Mouse (Mus musculus): ENCODE results near the gene Ube2cbp. TPM values are rescaled to one million over a fixed set of nuclear protein-coding genes. Genes with fewer than 3 reads are reported as not detected.
A peak's percentile ranks its signal among the peaks of the same experiment; 100 is the strongest.

Gene Ube2cbp
- polyA plus RNA-seq (2016; fragmentation: Nextera tagmentation; extraction: Ambion mirVana): 5.4 and 5.9 TPM in 2 replicates

DNA sequence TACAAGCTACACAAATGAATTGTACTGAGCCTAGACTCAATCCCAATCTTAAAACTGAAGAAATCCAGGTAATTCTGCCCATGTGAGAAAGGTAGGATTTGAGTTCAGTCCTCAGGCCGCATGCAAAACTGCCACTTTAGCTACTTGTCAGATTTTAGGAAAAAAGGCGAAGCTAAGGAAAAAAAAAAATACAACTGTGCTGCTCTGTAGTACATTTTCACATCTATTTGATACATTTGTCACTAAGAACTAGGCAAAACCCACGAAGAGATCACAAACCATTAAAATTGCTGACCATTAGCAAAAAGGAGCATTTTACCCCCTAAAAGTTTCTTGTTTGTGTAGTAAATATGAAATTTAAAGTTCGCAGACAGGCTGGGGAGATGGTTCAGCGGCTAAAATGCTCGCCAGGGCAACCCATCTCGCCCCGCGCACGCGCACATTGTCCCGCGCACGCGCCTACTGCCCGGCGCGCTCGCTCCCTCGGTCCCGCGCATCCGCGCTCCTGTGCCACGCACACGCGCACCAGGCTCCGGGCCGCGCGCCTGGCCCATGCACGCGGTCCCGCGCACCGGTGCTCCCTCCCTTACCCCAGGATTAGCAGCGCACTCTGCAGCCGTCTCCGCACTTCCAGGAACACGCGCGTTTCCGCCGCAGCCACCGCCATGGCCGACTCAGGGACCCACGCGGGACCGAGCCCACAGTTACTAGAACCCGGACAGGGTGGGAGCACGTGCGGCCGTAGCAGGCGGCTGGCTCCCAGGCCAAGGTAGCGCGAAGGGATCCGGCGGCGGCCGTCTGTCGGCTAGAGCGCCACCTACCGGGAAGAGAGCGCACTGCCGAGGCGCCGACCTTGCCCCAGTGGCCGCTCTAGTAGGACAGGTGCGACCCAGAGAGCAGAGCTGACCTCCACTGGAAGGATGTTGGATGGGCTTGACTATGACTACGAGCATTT, at the start of gene Ube2cbp:
Ube2cbp (minus strand) TSS at position 800 of the 955 bp plus-strand sequence.
- Histone ChIP-seq H3K4me2 (replicated peaks) (peak within 1 kb of the TSS; percentile 51), H3K27ac (peak within 1 kb of the TSS; percentile 71), H3K36me3 (no peaks in the 10 kb centered on the region), H3K4me1 (no peaks in the 10 kb centered on the region), H3K27me3 (no peaks in the 10 kb centered on the region), H3K4me3 (peak within 1 kb of the TSS; percentile 63), H3K9me3 (no peaks in the 10 kb centered on the region), H3K9ac (peak within 1 kb of the TSS; percentile 69)
- ATAC-seq (ENCODE audit: insufficient number of reproducible peaks, insufficient read depth, low FRiP score, low TSS enrichment): peak; percentile 83
- 2% methylated on average over 70 of the region's 70 CpGs for WGBS

DNA sequence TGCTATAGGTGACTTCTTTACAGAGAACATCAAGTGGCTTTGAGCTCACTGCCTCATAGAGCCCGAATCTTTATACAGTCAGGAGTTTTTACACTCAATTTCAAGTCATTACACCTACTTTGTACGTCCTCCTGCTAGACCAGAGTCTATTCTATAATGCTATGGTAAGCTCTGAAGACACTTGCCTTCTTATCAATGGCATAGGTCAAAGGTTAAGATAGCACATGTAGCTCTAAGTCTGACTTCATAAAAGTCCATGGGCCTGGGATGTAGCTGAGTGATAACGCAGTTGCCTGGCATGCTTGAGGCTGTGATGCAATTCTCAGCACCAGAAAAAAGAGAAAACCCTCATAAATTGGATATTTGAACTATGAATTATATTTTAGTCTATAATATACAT, 49.6 kb upstream of the Ube2cbp start:
- H3K4me2 ChIP-seq (replicated peaks): no peak overlapping the region
- H3K36me3 ChIP-seq: peaks cover 18% of the 10 kb centered on the region
- H3K9ac ChIP-seq: no peak overlapping the region
- no peak for ATAC-seq (ENCODE audit: insufficient number of reproducible peaks, insufficient read depth, low FRiP score, low TSS enrichment)
- H3K27me3 ChIP-seq: no peaks in the 10 kb centered on the region
- 90% methylated on average over 3 of the region's 3 CpGs for WGBS
- H3K9me3 ChIP-seq: no peaks in the 10 kb centered on the region
- H3K4me3 ChIP-seq: no peak overlapping the region
- no peaks in the 10 kb centered on the region for H3K4me1 ChIP-seq
- no peak overlapping the region for H3K27ac ChIP-seq

DNA sequence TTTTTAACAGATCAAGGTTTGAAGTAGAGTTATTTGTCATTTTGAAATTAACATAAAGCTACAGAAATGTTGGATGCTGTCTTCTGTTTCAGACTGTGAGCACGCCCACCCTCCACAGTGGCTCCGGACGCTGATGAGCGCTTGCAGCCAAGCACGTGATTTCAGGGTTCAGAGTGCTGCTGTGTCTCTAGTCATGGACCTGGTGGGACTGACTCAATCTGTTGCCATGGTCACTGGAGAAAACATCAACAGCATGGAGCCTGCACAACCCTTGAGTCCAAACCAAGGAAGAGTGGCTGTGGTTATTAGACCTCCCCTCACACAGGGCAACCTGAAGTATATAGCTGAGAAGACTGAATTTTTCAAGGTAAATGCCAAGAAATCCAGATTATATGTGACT, 49.0 kb upstream of the Ube2cbp start:
- WGBS: 88% methylated on average over 5 of the region's 5 CpGs
- no peak overlapping the region for H3K9ac ChIP-seq
- no peaks in the 10 kb centered on the region for H3K9me3 ChIP-seq
- no peak overlapping the region for H3K27ac ChIP-seq
- no peak for ATAC-seq (ENCODE audit: insufficient number of reproducible peaks, insufficient read depth, low FRiP score, low TSS enrichment)
- no peaks in the 10 kb centered on the region for H3K27me3 ChIP-seq
- no peak overlapping the region for H3K4me2 ChIP-seq (replicated peaks)
- no peaks in the 10 kb centered on the region for H3K4me1 ChIP-seq
- H3K4me3 ChIP-seq: no peak overlapping the region
- peaks cover 18% of the 10 kb centered on the region for H3K36me3 ChIP-seq

- no peaks in the 10 kb centered on the region for H3K27me3 ChIP-seq
- WGBS: 84% methylated on average over 4 of the region's 4 CpGs
- ATAC-seq (ENCODE audit: insufficient number of reproducible peaks, insufficient read depth, low FRiP score, low TSS enrichment): no peak
- H3K9ac ChIP-seq: no peak overlapping the region
- H3K4me2 ChIP-seq (replicated peaks): no peak overlapping the region
- no peaks in the 10 kb centered on the region for H3K4me1 ChIP-seq
- H3K36me3 ChIP-seq: no peaks in the 10 kb centered on the region; the same call in 1 of the 2 replicates
- no peak overlapping the region for H3K4me3 ChIP-seq
- no peaks in the 10 kb centered on the region for H3K9me3 ChIP-seq
- H3K27ac ChIP-seq: no peak overlapping the region
Measured at GRCm38 (mm10) chr9:86507437-86507836, 42.7 kb upstream of the Ube2cbp start.

DNA sequence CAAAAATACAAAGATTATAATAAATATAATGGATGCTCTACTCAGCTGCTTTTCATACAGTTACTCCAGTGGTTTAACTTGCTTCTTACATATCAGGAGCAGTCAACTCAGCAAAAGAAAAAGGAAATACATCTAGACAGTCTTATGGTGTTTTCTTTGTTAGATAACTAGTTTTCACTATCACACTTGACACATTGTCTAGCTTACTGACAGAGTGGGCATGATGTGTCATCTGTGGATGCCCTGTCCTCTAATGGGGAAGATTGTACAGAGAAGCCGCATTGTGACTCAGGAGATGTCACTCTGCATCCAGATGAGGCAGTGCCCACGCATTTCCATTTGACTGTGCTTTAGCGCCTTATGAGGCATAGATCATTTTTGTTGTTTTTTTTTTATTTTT, 34.3 kb upstream of the Ube2cbp start:
- H3K36me3 ChIP-seq: peaks cover 9% of the 10 kb centered on the region
- no peaks in the 10 kb centered on the region for H3K4me1 ChIP-seq
- H3K4me2 ChIP-seq (replicated peaks): no peak overlapping the region
- H3K27ac ChIP-seq: no peak overlapping the region
- 98% methylated on average over 3 of the region's 3 CpGs for WGBS
- no peak overlapping the region for H3K9ac ChIP-seq
- no peaks in the 10 kb centered on the region for H3K9me3 ChIP-seq
- ATAC-seq (ENCODE audit: insufficient number of reproducible peaks, insufficient read depth, low FRiP score, low TSS enrichment): no peak
- no peak overlapping the region for H3K4me3 ChIP-seq
- no peaks in the 10 kb centered on the region for H3K27me3 ChIP-seq

GRCm38 (mm10) chr9:86496261-86496660, 31.5 kb upstream of the Ube2cbp start:
- WGBS: 94% methylated on average over 4 of the region's 4 CpGs
- no peak overlapping the region for H3K27ac ChIP-seq
- H3K4me2 ChIP-seq (replicated peaks): no peak overlapping the region
- H3K27me3 ChIP-seq: no peaks in the 10 kb centered on the region
- no peak overlapping the region for H3K4me3 ChIP-seq
- H3K9ac ChIP-seq: no peak overlapping the region
- no peaks in the 10 kb centered on the region for H3K4me1 ChIP-seq
- H3K36me3 ChIP-seq: peaks cover 9% of the 10 kb centered on the region
- no peaks in the 10 kb centered on the region for H3K9me3 ChIP-seq
- ATAC-seq (ENCODE audit: insufficient number of reproducible peaks, insufficient read depth, low FRiP score, low TSS enrichment): no peak

DNA sequence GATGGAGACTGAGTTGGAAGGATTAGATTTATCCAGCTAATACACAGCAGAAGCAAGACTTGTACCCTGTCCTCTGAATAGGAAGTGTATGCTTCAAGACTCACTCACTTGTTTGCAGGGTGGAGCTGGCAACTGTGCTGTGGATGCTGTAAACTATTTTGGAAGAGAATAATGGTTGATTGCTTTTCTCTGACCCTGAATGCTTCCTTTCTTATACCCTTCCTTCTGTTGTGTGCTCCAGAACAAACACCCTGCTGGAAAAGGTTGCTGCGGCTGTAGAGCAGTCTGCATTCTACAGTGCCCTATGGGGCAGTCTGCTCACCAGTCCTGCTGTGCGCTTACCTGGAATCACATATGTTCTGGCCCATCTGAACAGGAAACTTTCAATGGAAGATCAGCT, 27.0 kb upstream of the Ube2cbp start:
- Histone ChIP-seq H3K9ac (no peak overlapping the region), H3K36me3 (peaks cover 3% of the 10 kb centered on the region; the same call in 1 of the 2 replicates), H3K4me1 (no peaks in the 10 kb centered on the region), H3K4me3 (no peak overlapping the region), H3K27ac (no peak overlapping the region), H3K9me3 (no peaks in the 10 kb centered on the region), H3K27me3 (no peaks in the 10 kb centered on the region), H3K4me2 (replicated peaks) (no peak overlapping the region)
- WGBS: 89% methylated on average over 2 of the region's 2 CpGs
- ATAC-seq (ENCODE audit: insufficient number of reproducible peaks, insufficient read depth, low FRiP score, low TSS enrichment): no peak

DNA sequence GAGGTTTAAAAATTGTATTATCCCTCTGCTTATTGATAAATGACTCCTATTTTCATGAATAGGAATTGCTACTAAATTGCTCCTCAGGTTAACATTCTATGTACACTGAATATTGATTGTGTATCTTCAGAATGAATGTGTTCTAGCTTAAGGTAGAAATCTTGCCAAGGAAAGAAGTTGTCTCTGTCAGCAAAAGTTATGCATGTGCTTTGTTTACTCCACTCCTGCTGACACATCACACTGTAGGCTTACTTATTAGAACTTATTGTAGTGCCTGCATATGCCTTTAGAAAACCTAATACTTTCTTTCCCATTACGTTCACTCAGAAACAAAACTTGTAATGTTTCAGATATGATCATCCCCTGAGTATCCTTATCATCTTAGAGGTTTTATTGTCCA, 17.5 kb upstream of the Ube2cbp start:
- no peak for ATAC-seq (ENCODE audit: insufficient number of reproducible peaks, insufficient read depth, low FRiP score, low TSS enrichment)
- Histone ChIP-seq H3K4me2 (replicated peaks) (no peak overlapping the region), H3K27ac (no peak overlapping the region), H3K9me3 (no peaks in the 10 kb centered on the region), H3K9ac (no peak overlapping the region), H3K4me3 (no peak overlapping the region), H3K4me1 (no peaks in the 10 kb centered on the region), H3K27me3 (no peaks in the 10 kb centered on the region), H3K36me3 (no peaks in the 10 kb centered on the region)
- 87% methylated on average over 1 of the region's 1 CpGs for WGBS

DNA sequence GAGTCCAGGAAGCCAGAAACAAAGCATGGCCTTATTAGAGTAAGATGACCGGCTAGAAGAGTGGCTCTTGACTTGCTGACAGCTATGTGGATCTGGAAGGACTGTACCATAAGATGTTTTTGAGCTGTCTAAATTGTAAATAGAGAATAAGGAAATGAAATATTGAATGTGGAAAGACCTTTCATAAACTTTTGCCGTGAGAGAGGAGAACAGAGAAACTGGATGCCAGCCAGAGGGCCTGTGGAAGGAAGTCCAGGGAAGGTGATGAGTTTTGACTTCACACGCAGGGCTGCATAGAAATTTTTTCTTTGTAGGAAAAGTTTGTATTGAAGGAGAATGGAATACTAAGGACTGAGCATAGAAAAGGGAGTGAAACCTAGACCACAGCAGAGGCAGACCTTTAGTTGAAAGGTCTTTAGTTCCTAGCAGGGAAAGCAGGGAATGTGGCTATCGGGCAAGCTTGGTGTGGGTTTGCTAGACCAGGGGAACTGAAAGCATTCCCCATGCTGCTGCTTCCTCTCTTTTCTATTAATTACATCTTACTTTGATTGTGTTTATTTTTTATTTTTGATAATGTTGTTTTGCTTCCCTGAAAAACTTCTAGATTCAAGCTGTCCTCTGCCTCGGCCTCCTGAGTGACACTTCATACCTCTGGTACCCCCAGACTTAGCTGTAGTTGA, 13.8 kb upstream of the Ube2cbp start:
- no peak overlapping the region for H3K27ac ChIP-seq
- H3K4me2 ChIP-seq (replicated peaks): no peak overlapping the region
- no peaks in the 10 kb centered on the region for H3K36me3 ChIP-seq
- no peaks in the 10 kb centered on the region for H3K9me3 ChIP-seq
- ATAC-seq (ENCODE audit: insufficient number of reproducible peaks, insufficient read depth, low FRiP score, low TSS enrichment): no peak
- H3K9ac ChIP-seq: no peak overlapping the region
- 87% methylated on average over 5 of the region's 5 CpGs for WGBS
- H3K27me3 ChIP-seq: no peaks in the 10 kb centered on the region
- no peak overlapping the region for H3K4me3 ChIP-seq
- no peaks in the 10 kb centered on the region for H3K4me1 ChIP-seq

DNA sequence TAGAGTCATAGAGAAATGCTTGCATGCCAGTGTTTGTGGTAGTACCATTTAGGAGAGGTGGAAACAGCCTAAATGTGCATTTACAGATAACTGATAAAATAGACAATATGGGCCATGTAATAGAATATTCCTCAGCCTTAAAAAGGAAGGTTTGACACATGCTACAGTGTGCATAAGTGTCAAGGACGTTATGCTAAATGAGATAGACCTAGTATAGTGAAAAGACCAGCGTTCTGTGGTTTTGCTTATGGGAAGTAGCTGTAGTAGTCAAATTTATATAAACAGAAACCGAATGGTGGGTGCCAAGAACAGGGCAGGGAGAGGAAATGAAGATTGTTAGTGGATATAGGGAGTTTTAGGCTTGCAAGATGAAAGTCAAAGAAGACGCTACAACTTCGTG, 12.0 kb upstream of the Ube2cbp start:
- Histone ChIP-seq H3K4me2 (replicated peaks) (no peak overlapping the region), H3K9me3 (no peaks in the 10 kb centered on the region), H3K36me3 (no peaks in the 10 kb centered on the region), H3K4me3 (no peak overlapping the region), H3K27ac (no peak overlapping the region), H3K4me1 (no peaks in the 10 kb centered on the region), H3K9ac (no peak overlapping the region), H3K27me3 (no peaks in the 10 kb centered on the region)
- WGBS: 79% methylated on average over 5 of the region's 5 CpGs
- ATAC-seq (ENCODE audit: insufficient number of reproducible peaks, insufficient read depth, low FRiP score, low TSS enrichment): no peak

DNA sequence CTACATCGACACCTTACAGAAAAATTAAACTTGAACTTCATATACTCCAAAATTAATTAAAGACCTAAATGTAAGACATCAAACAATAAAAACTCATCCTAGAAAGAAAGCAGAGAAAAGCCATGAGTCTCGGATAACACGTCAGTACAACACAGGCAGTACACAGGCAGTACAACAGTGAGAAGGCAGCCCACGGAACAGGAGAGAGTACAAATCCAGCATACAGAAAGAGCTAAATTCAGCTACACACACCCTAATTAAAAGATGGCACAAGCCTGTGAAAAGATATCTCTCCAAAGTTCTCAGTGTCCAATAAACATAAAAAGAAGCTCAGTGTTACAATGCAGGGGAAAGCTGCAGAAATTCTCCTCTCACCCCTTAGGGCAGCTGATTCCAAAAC, 11.2 kb upstream of the Ube2cbp start:
- WGBS: 84% methylated on average over 4 of the region's 4 CpGs
- Histone ChIP-seq H3K36me3 (no peaks in the 10 kb centered on the region), H3K27ac (no peak overlapping the region), H3K4me3 (no peak overlapping the region), H3K9ac (no peak overlapping the region), H3K9me3 (no peaks in the 10 kb centered on the region), H3K27me3 (no peaks in the 10 kb centered on the region), H3K4me1 (no peaks in the 10 kb centered on the region), H3K4me2 (replicated peaks) (no peak overlapping the region)
- no peak for ATAC-seq (ENCODE audit: insufficient number of reproducible peaks, insufficient read depth, low FRiP score, low TSS enrichment)

Data from embryonic facial prominence, embryonic 12.5 days (tissue).